Mouse (Mus musculus) liver, postnatal 0 days (tissue): Measurements from ENCODE around the gene Smim14.

Experiments used
- CTCF ChIP-seq: sonication (generic); IDR thresholded peaks from 2 replicates; pipeline ENCODE4 v1.5.1; 2016; ENCODE audit warnings: antibody characterized with exemption, low read depth
- EP300 ChIP-seq: IDR thresholded peaks from 2 replicates; pipeline ENCODE4 v1.6.1; 2016; ENCODE audit warnings: antibody characterized with exemption, low read depth, mild to moderate bottlenecking

GRCm38 (mm10) chr5:65466911-65467310, 70.1 kb downstream of the Smim14 start:
- TF ChIP-seq CTCF (no peak), EP300 (no peak)
